Mouse (Mus musculus) cerebellum, adult 2 months (tissue): ENCODE results near the gene Rab27a. TPM values are rescaled to one million over a fixed set of nuclear protein-coding genes. Genes with fewer than 3 reads are reported as not detected.

ENCODE experiments used
- DNase-seq, 2 experiments: peaks; one replicate each; pipeline ENCODE4 v3.0.0; 2021
- H3K27ac ChIP-seq: fragments of 200-500 bp; 2 replicates; pipeline ENCODE4 v1.5.1; 2012; ENCODE audit warnings: low read length, control low read depth, inconsistent platforms; ENCODE audit not compliant: insufficient read depth
- H3K27me3 ChIP-seq: fragments of 200-500 bp; 2 replicates; pipeline ENCODE4 v1.6.1; 2012; ENCODE audit warnings: inconsistent platforms, mild to moderate bottlenecking, low read length, moderate library complexity; ENCODE audit not compliant: control insufficient read depth, insufficient read depth
- H3K4me1 ChIP-seq: fragments of 200-500 bp; 2 replicates; pipeline ENCODE4 v1.6.1; 2011; ENCODE audit warnings: low read length; ENCODE audit not compliant: control insufficient read depth, insufficient read depth
- H3K4me3 ChIP-seq: fragments of 200-500 bp; replicated peaks from 2 replicates; pipeline ENCODE3; 2011; ENCODE audit warnings: mild to moderate bottlenecking, low read depth, low read length, control low read depth; ENCODE audit not compliant: insufficient read depth
- CTCF ChIP-seq: fragments of 200-500 bp; IDR thresholded peaks from 2 replicates; pipeline ENCODE4 v1.5.1; 2011; ENCODE audit warnings: low read depth, mild to moderate bottlenecking, control low read depth, low read length, moderate library complexity, borderline replicate concordance; ENCODE audit not compliant: insufficient read depth
- POLR2A ChIP-seq: fragments of 200-500 bp; IDR thresholded peaks from 2 replicates; pipeline ENCODE4 v1.6.1; 2011; ENCODE audit warnings: low read length, control low read depth, borderline replicate concordance; ENCODE audit not compliant: insufficient read depth
- WGBS: fragments of 180-500 bp; shearing (Covaris S2); methylation state at CpG from one replicate; pipeline ENCODE4 v1.1.7; 2018; 5-methylcytosine and 5-hydroxymethylcytosine counted together
- polyA plus RNA-seq: library from polyadenylated mRNA; depleted of rRNA; stranded (reverse); fragments of >200 nt; gene quantifications from 2 replicates; pipeline ENCODE4 v1.2.3, GENCODE M21; 2012; rRNA removed

Rab27a gene
- polyA plus RNA-seq, 1 experiment = 12.7 TPM

- Histone ChIP-seq H3K27me3 (no peaks in the 10 kb centered on the region), H3K4me1 (no peaks in the 10 kb centered on the region), H3K27ac (no peak overlapping the region), H3K4me3 (no peak overlapping the region)
- no peak for DNase-seq
- 55% methylated on average over 8 of the region's 8 CpGs for WGBS
- TF ChIP-seq POLR2A (no peak), CTCF (peak; percentile 51; the same call in 1 of the 2 replicates)
Measured at GRCm38 (mm10) chr9:73121735-73122134, 77.1 kb downstream of the Rab27a start.

GRCm38 (mm10) chr9:73125043-73125570 is 80.5 kb downstream of the Rab27a start:
- WGBS = 90% methylated on average over 8 of the region's 8 CpGs
- Histone ChIP-seq H3K27ac (no peak overlapping the region), H3K4me1 (no peaks in the 10 kb centered on the region), H3K27me3 (no peaks in the 10 kb centered on the region), H3K4me3 (no peak overlapping the region)
- no peak for TF ChIP-seq CTCF
- no peak for TF ChIP-seq POLR2A
- no peak for DNase-seq

- no peak for DNase-seq
- WGBS = 91% methylated on average over 2 of the region's 2 CpGs
- Histone ChIP-seq H3K4me1 (no peaks in the 10 kb centered on the region), H3K27me3 (no peaks in the 10 kb centered on the region), H3K27ac (no peak overlapping the region), H3K4me3 (no peak overlapping the region)
- TF ChIP-seq CTCF (no peak), POLR2A (no peak)
Measured at GRCm38 (mm10) chr9:73127457-73127856, 82.8 kb downstream of the Rab27a start.

- Histone ChIP-seq H3K27me3 (no peaks in the 10 kb centered on the region), H3K4me3 (no peak overlapping the region), H3K4me1 (no peaks in the 10 kb centered on the region), H3K27ac (no peak overlapping the region)
- 72% methylated on average over 8 of the region's 8 CpGs for WGBS
- TF ChIP-seq CTCF = no peak
- TF ChIP-seq POLR2A = no peak
- no peak for DNase-seq
Measured at GRCm38 (mm10) chr9:73129875-73130274, 85.2 kb downstream of the Rab27a start.

GRCm38 (mm10) chr9:73130529-73130928 is 85.9 kb downstream of the Rab27a start:
- DNase-seq = no peak
- Histone ChIP-seq H3K4me3 (no peak overlapping the region), H3K4me1 (no peaks in the 10 kb centered on the region), H3K27ac (no peak overlapping the region), H3K27me3 (no peaks in the 10 kb centered on the region)
- WGBS = 93% methylated on average over 4 of the region's 4 CpGs
- TF ChIP-seq CTCF = no peak
- TF ChIP-seq POLR2A = no peak

GRCm38 (mm10) chr9:73137341-73137886 is 92.8 kb downstream of the Rab27a start:
- H3K4me1 ChIP-seq = no peaks in the 10 kb centered on the region
- 78% methylated on average over 11 of the region's 11 CpGs for WGBS
- H3K4me3 ChIP-seq = no peak overlapping the region
- no peak for DNase-seq
- H3K27me3 ChIP-seq = no peaks in the 10 kb centered on the region
- H3K27ac ChIP-seq = no peak overlapping the region
- TF ChIP-seq CTCF (no peak), POLR2A (no peak)

Other genes with a start within 250 kb of the Rab27a start
- 0.46 and 0.57 TPM in 2 replicates for gene Prtg, start 238.0 kb upstream of the Rab27a start, polyA plus RNA-seq
- gene Pygo1, start 119.2 kb upstream of the Rab27a start, polyA plus RNA-seq = 9.8 and 10.0 TPM in 2 replicates
- 1.7 and 2.1 TPM in 2 replicates for gene Dyx1c1, start 86.1 kb upstream of the Rab27a start, polyA plus RNA-seq
- 0.07 TPM in 1 of 2 replicates, not detected in the other for gene Gm44503, start 86.0 kb upstream of the Rab27a start, polyA plus RNA-seq
- gene Ccpg1os, start 59.5 kb upstream of the Rab27a start, polyA plus RNA-seq = 14.6 and 19.0 TPM in 2 replicates
- 76.8 and 77.2 TPM in 2 replicates for gene Ccpg1, start 59.4 kb upstream of the Rab27a start, polyA plus RNA-seq
- gene Pigb, start 4.5 kb upstream of the Rab27a start, polyA plus RNA-seq = 23.9 and 26.0 TPM in 2 replicates
- gene Khdc3, start 57.0 kb downstream of the Rab27a start, polyA plus RNA-seq = 0.44 and 0.51 TPM in 2 replicates
- gene Gm20509, start 57.6 kb downstream of the Rab27a start, polyA plus RNA-seq = 0.17 TPM in 1 of 2 replicates, not detected in the other
- 62.7 and 73.7 TPM in 2 replicates for gene Rsl24d1, start 68.6 kb downstream of the Rab27a start, polyA plus RNA-seq